Mouse (Mus musculus): ENCODE data around the gene Prrc2c.
A peak's percentile ranks its signal among the peaks of the same experiment; 100 is the strongest.
"Not testable (repeated sequence)": the region's sequence is repeated elsewhere in the genome, so short reads cannot be mapped to it uniquely, and the experiment has no call there.

Gene Prrc2c

GRCm38 (mm10) chr1:162740401-162740835 lies at the start of gene Prrc2c:
Gene Prrc2c (minus strand): TSS chr1:162740556.
- DNase-seq (ENCODE audit: low read depth), result peak; percentile 96

GRCm38 (mm10) chr1:162785222-162785621 lies 44.9 kb upstream of the Prrc2c start:
- no peak for DNase-seq (ENCODE audit: low read depth)

GRCm38 (mm10) chr1:162783669-162784248 lies 43.4 kb upstream of the Prrc2c start:
- DNase-seq (ENCODE audit: low read depth), result no peak

GRCm38 (mm10) chr1:162781035-162781434 lies 40.7 kb upstream of the Prrc2c start:
- DNase-seq (ENCODE audit: low read depth), result not testable (repeated sequence)

- DNase-seq (ENCODE audit: low read depth), result no peak
Measured at GRCm38 (mm10) chr1:162777943-162778538, 37.7 kb upstream of the Prrc2c start.

- peak; percentile 39 for DNase-seq (ENCODE audit: low read depth)
Measured at GRCm38 (mm10) chr1:162773661-162774060, 33.3 kb upstream of the Prrc2c start.

GRCm38 (mm10) chr1:162771617-162772360 lies 31.4 kb upstream of the Prrc2c start:
- peak; percentile 11 for DNase-seq (ENCODE audit: low read depth)

GRCm38 (mm10) chr1:162752009-162752408 lies 11.7 kb upstream of the Prrc2c start:
- no peak for DNase-seq (ENCODE audit: low read depth)

GRCm38 (mm10) chr1:162749607-162750006 lies 9.3 kb upstream of the Prrc2c start:
- no peak for DNase-seq (ENCODE audit: low read depth)

GRCm38 (mm10) chr1:162748761-162749160 lies 8.4 kb upstream of the Prrc2c start:
- no peak for DNase-seq (ENCODE audit: low read depth)

- DNase-seq (ENCODE audit: low read depth), result no peak
Measured at GRCm38 (mm10) chr1:162739831-162740394, 443 bp downstream of the Prrc2c start.

- peak; percentile 39 for DNase-seq (ENCODE audit: low read depth)
Measured at GRCm38 (mm10) chr1:162739406-162739805, 950 bp downstream of the Prrc2c start.

GRCm38 (mm10) chr1:162738472-162738871 lies 1.9 kb downstream of the Prrc2c start:
- no peak for DNase-seq (ENCODE audit: low read depth)

- DNase-seq (ENCODE audit: low read depth), result no peak
Measured at GRCm38 (mm10) chr1:162735084-162735483, 5.3 kb downstream of the Prrc2c start.

GRCm38 (mm10) chr1:162734283-162734682 lies 6.1 kb downstream of the Prrc2c start:
- DNase-seq (ENCODE audit: low read depth), result no peak

- DNase-seq (ENCODE audit: low read depth), result no peak
Measured at GRCm38 (mm10) chr1:162732041-162732440, 8.3 kb downstream of the Prrc2c start.

- DNase-seq (ENCODE audit: low read depth), result no peak
Measured at GRCm38 (mm10) chr1:162729436-162729835, 10.9 kb downstream of the Prrc2c start.

GRCm38 (mm10) chr1:162727981-162728380 lies 12.4 kb downstream of the Prrc2c start:
- no peak for DNase-seq (ENCODE audit: low read depth)

- DNase-seq (ENCODE audit: low read depth), result no peak
Measured at GRCm38 (mm10) chr1:162723610-162724009, 16.7 kb downstream of the Prrc2c start.

GRCm38 (mm10) chr1:162720645-162721044 lies 19.7 kb downstream of the Prrc2c start:
- no peak for DNase-seq (ENCODE audit: low read depth)

- DNase-seq (ENCODE audit: low read depth), result no peak
Measured at GRCm38 (mm10) chr1:162700389-162701066, 39.8 kb downstream of the Prrc2c start.

- no peak for DNase-seq (ENCODE audit: low read depth)
Measured at GRCm38 (mm10) chr1:162697866-162698265, 42.5 kb downstream of the Prrc2c start.

All from fibroblast of lung, adult 2 months (primary cell).